Mouse (Mus musculus) gastrocnemius, postnatal 14 days (tissue): Measurements from ENCODE around the gene Gigyf1. TPM values are rescaled to one million over a fixed set of nuclear protein-coding genes. Genes with fewer than 3 reads are reported as not detected.

ENCODE experiments used
- DNase-seq: peaks from one replicate; pipeline ENCODE4 v3.0.0; 2021; ENCODE audit warnings: mixed read lengths
- intact Hi-C: fragments of 180-260 bp; cut with DNase I; formaldehyde crosslinking; loops from one replicate; pipeline ENCODE4 v1.15.1; 2025; ENCODE audit warnings: low total_unique reads
- microRNA-seq, 2 experiments: library from miRNA; unstranded; fragments of <30 nt; microRNA quantifications; one replicate each; pipeline ENCODE4 v1.2.0; 2021
- total RNA-seq, 2 experiments: library from RNA; stranded (reverse); gene quantifications; 2 replicates each; pipeline ENCODE4 v1.2.3; 2021

The Gigyf1 gene
- total RNA-seq, 2 experiments from 2014 or later: 13.4 to 18.5 TPM

DNA sequence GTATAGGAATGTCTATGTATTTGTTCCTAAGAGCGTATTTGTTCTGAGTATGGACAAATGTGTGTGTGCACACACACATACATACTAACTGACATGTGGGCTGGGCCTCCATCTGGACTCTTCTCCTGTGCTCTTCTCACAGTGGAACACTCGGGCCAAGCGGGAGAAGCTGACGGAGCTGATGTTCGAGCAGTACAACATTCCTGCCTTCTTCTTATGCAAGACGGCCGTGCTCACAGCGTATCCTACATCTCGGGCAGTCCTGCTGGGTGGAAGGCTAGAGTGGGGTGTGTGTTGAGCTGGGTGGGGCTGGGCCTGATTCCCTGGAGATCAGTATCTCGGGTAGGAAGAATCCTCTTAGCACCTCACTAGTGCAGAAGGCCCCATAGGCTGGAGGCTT, 44.6 kb downstream of the Gigyf1 start:
- intact Hi-C loops: no loop called here
- DNase-seq: no peak

DNA sequence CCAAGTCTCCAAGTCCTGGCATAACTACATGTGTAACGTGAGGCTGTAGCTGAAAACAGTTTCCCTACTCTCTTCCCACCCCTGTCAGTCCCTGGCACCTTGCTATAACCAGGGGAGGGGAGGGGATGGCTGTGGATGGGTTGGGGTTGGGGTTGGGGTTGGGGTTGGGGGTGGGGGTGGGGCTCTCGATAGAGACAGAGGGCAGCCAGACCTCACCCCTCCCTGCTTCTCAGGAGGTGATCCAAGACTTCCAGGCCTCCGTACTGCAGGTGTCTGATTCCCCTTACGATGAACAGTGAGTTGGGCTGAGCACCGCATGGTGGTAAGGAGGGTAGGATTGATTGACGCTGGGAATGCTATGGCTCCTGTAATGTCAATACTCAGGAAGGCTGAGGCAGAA, 47.4 kb downstream of the Gigyf1 start:
- intact Hi-C loops: no loop called here
- DNase-seq: no peak

DNA sequence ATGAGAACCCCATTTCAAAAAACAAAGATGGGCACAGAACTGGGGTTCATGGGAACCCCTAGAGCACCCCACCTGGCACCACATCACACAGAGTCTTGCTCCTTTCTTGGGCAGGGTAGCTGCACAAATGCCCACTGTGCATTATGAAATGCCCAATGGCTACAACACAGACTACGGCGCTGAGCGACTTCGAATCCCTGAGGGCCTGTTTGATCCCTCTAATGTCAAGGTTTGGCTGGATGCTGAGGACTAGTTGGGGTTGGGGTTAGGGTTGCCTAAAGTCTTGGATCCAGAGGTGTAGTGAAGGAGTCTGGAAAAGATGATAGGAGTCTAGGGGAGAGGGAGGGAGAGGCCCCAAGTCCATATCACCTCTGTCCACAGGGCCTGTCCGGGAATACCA, 48.1 kb downstream of the Gigyf1 start:
- intact Hi-C loops: no loop called here
- no peak for DNase-seq

- DNase-seq: no peak
- intact Hi-C loops: no loop called here
Observed at GRCm38 (mm10) chr5:137568223-137568798, 50.0 kb downstream of the Gigyf1 start.

DNA sequence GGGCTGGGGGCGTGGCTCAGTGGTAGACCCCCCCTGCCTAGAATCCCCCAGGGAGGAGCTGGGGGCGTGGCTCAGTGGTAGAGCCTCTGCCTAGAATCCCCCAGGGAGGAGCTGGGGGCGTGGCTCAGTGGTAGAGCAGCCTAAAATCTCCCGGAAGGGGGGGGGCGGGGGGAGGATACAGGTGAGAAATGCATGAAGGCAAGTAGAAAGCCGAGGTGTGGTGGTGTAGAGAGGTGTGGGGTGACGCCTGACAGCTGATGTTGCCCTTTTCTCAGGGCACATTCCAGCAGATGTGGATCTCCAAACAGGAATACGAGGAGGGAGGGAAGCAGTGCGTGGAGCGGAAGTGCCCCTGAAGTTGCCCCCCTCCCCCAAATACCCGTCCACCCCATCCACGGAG, 50.7 kb downstream of the Gigyf1 start:
- intact Hi-C loops: no loop called here

GRCm38 (mm10) chr5:137569665-137570064, 51.3 kb downstream of the Gigyf1 start, which contains the start of gene Tfr2:
Gene Tfr2 (plus strand): TSS chr5:137569840.
- intact Hi-C loops: no loop called here
- peak; percentile 37 for DNase-seq

More for the DNA sequence above, 50.7 kb downstream of the Gigyf1 start:
- DNase-seq: no peak

GRCm38 (mm10) chr5:137570181-137570580, 51.8 kb downstream of the Gigyf1 start:
- intact Hi-C loops: no loop called here
- DNase-seq: no peak

GRCm38 (mm10) chr5:137570691-137571586, 52.6 kb downstream of the Gigyf1 start:
- no peak for DNase-seq
- intact Hi-C loops: no loop called here

DNA sequence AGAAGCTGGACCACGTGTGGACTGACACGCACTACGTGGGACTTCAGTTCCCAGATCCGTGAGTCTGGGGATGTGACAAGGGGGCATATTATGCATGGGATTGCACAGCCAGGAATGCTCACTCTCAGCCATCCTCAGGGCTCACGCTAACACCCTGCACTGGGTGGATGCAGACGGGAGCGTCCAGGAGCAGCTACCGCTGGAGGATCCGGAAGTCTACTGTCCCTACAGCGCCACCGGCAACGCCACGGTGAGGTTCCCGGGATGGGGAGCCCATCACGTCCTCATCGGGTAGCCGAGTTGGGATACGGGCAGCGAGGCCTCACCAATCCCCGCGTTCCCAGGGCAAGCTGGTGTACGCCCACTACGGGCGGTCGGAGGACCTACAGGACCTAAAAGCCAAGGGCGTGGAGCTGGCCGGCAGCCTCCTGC, 56.1 kb downstream of the Gigyf1 start:
- DNase-seq: peak; percentile 49

More for the DNA sequence above, 56.1 kb downstream of the Gigyf1 start:
- intact Hi-C loops: no loop called here

Small RNAs within 50 kb of the gene (microRNA-seq; reads per million reads assigned to microRNA genes)
- 0 to 0.64 reads per million in 2 experiments for gene Mir6418

Other genes starting within 250 kb of the Gigyf1 start
- 10 to 100 TPM; 48.8 to 59.8 TPM for gene Ache, start 231.0 kb upstream of the Gigyf1 start, total RNA-seq
- gene Ufsp1, start 223.9 kb upstream of the Gigyf1 start, total RNA-seq: 10 to 100 TPM; 30.5 to 36.3 TPM
- gene Srrt, start 210.9 kb upstream of the Gigyf1 start, total RNA-seq: 10 to 100 TPM; 39.0 to 40.6 TPM
- 1 to 10 TPM; 7.9 to 9.6 TPM for gene Trip6, start 204.1 kb upstream of the Gigyf1 start, total RNA-seq
- gene Slc12a9, start 185.0 kb upstream of the Gigyf1 start, total RNA-seq: 1 to 10 TPM; 3.1 to 3.3 TPM
- gene Ephb4, start 168.4 kb upstream of the Gigyf1 start, total RNA-seq: 10 to 100 TPM; 26.5 to 27.4 TPM
- under 1 TPM; 0.02 TPM for gene Zan, start 41.5 kb upstream of the Gigyf1 start, total RNA-seq
- 10 to 100 TPM; 15.9 to 16.1 TPM for gene Pop7, start 16.0 kb upstream of the Gigyf1 start, total RNA-seq
- gene Epo, start 14.7 kb downstream of the Gigyf1 start, total RNA-seq: not detected
- 100 to 1,000 TPM; 194 to 231 TPM for gene Gnb2, start 15.0 kb downstream of the Gigyf1 start, total RNA-seq
- not detected for gene Actl6b, start 35.0 kb downstream of the Gigyf1 start, total RNA-seq
- under 1 TPM in 1 of 2 experiments, not detected in 1; 0.06 TPM for gene Tfr2, start 51.3 kb downstream of the Gigyf1 start, total RNA-seq
- 10 to 100 TPM; 15.3 to 18.1 TPM for gene Mospd3, start 82.5 kb downstream of the Gigyf1 start, total RNA-seq
- 100 to 1,000 TPM; 190 to 251 TPM for gene Pcolce, start 95.2 kb downstream of the Gigyf1 start, total RNA-seq
- under 1 TPM in 1 of 2 experiments, not detected in 1; 0.27 TPM for gene Fbxo24, start 110.5 kb downstream of the Gigyf1 start, total RNA-seq
- gene Lrch4, start 110.6 kb downstream of the Gigyf1 start, total RNA-seq: 10 to 100 TPM; 14.8 to 15.3 TPM
- gene Gm20605, start 110.6 kb downstream of the Gigyf1 start, total RNA-seq: 1 to 10 TPM; 3.0 to 3.6 TPM
- gene Sap25, start 122.8 kb downstream of the Gigyf1 start, total RNA-seq: 1 to 10 TPM; 1.8 to 2.0 TPM
- gene Irs3, start 127.2 kb downstream of the Gigyf1 start, total RNA-seq: under 1 TPM; 0.33 to 0.47 TPM
- 1 to 10 TPM; 4.9 to 5.8 TPM for gene Agfg2, start 166.2 kb downstream of the Gigyf1 start, total RNA-seq
- gene Nyap1, start 223.1 kb downstream of the Gigyf1 start, total RNA-seq: under 1 TPM; 0.39 to 0.42 TPM
- 100 to 1,000 TPM; 118 to 156 TPM for gene Tsc22d4, start 227.2 kb downstream of the Gigyf1 start, total RNA-seq